Mouse (Mus musculus): ENCODE results near the gene Cdkn1a.

GRCm38 (mm10) chr17:29143266-29143665, 52.5 kb downstream of the Cdkn1a start:
- TF ChIP-seq CTCF (IDR thresholded peaks at IDR 0.05) = no peak
- no peak for TF ChIP-seq POLR2A (IDR thresholded peaks at IDR 0.05; ENCODE audit: insufficient read depth, low read depth, low read length)
- no peak for TF ChIP-seq EP300 (IDR thresholded peaks at IDR 0.05; ENCODE audit: insufficient read depth, low read depth, low read length)
